Mouse (Mus musculus): ENCODE measurements around the gene Rnf216. TPM values are rescaled to one million over a fixed set of nuclear protein-coding genes. Genes with fewer than 3 reads are reported as not detected.

Gene Rnf216
- polyA plus RNA-seq, 1 experiment from 2014 or later = 28.5 TPM

- Histone ChIP-seq H3K36me3 (no peaks in the 10 kb centered on the region), H3K9me3 (replicated peaks) (no peaks in the 10 kb centered on the region), H3K4me2 (no peak overlapping the region), H3K4me3 (no peak overlapping the region), H3K4me1 (no peaks in the 10 kb centered on the region), H3K27ac (no peak overlapping the region), H3K27me3 (replicated peaks) (peaks cover 45% of the 10 kb centered on the region), H3K9ac (no peak overlapping the region)
- 61% methylated on average over 3 of the region's 3 CpGs for WGBS (ENCODE audit: insufficient replicate concordance)
- no peak for ATAC-seq
These were observed 159.2 kb downstream of the Rnf216 start for GRCm38 (mm10) chr5:142953641-142954040.

- no peak overlapping the region for H3K27ac ChIP-seq
- no peak overlapping the region for H3K9ac ChIP-seq
- H3K36me3 ChIP-seq = no peaks in the 10 kb centered on the region
- H3K4me3 ChIP-seq = no peak overlapping the region
- H3K27me3 ChIP-seq (replicated peaks) = peaks cover 15% of the 10 kb centered on the region; the same call in 1 of the 2 replicates
- no peaks in the 10 kb centered on the region for H3K9me3 ChIP-seq (replicated peaks)
- 75% methylated on average over 6 of the region's 6 CpGs for WGBS (ENCODE audit: insufficient replicate concordance)
- ATAC-seq = no peak
- no peak overlapping the region for H3K4me2 ChIP-seq
- H3K4me1 ChIP-seq = no peaks in the 10 kb centered on the region
These were observed 162.4 kb downstream of the Rnf216 start for GRCm38 (mm10) chr5:142950405-142950804.

GRCm38 (mm10) chr5:142949580-142949979 is 163.2 kb downstream of the Rnf216 start:
- WGBS (ENCODE audit: insufficient replicate concordance) = 28% methylated on average over 6 of the region's 6 CpGs
- no peaks in the 10 kb centered on the region for H3K4me1 ChIP-seq
- H3K27me3 ChIP-seq (replicated peaks) = peaks cover 15% of the 10 kb centered on the region; the same call in 1 of the 2 replicates
- H3K27ac ChIP-seq = no peak overlapping the region
- no peak overlapping the region for H3K9ac ChIP-seq
- no peak overlapping the region for H3K4me3 ChIP-seq
- ATAC-seq = no peak
- no peaks in the 10 kb centered on the region for H3K36me3 ChIP-seq
- no peak overlapping the region for H3K4me2 ChIP-seq
- H3K9me3 ChIP-seq (replicated peaks) = no peaks in the 10 kb centered on the region

GRCm38 (mm10) chr5:142947460-142947859 is 165.3 kb downstream of the Rnf216 start:
- ATAC-seq = peak; percentile 58; the same call in 1 of the 2 replicates
- Histone ChIP-seq H3K36me3 (no peaks in the 10 kb centered on the region), H3K27ac (no peak overlapping the region), H3K27me3 (replicated peaks) (peaks cover 15% of the 10 kb centered on the region; the same call in 1 of the 2 replicates), H3K4me3 (no peak overlapping the region), H3K4me2 (no peak overlapping the region), H3K9me3 (replicated peaks) (no peaks in the 10 kb centered on the region), H3K4me1 (no peaks in the 10 kb centered on the region), H3K9ac (no peak overlapping the region)
- 73% methylated on average over 7 of the region's 7 CpGs for WGBS (ENCODE audit: insufficient replicate concordance)

- Histone ChIP-seq H3K9ac (no peak overlapping the region), H3K36me3 (no peaks in the 10 kb centered on the region), H3K9me3 (replicated peaks) (no peaks in the 10 kb centered on the region), H3K27ac (no peak overlapping the region), H3K4me1 (no peaks in the 10 kb centered on the region), H3K4me2 (no peak overlapping the region), H3K27me3 (replicated peaks) (peaks cover 3% of the 10 kb centered on the region; the same call in 1 of the 2 replicates), H3K4me3 (no peak overlapping the region)
- WGBS (ENCODE audit: insufficient replicate concordance) = 52% methylated on average over 8 of the region's 8 CpGs
- no peak for ATAC-seq
These were observed 167.7 kb downstream of the Rnf216 start for GRCm38 (mm10) chr5:142944979-142945682.

Small RNAs within 50 kb of the gene (microRNA-seq; reads per million reads assigned to microRNA genes)
- gene Gm44405 = not detected

Other genes with a start within 250 kb of the Rnf216 start
- 5.8 and 6.1 TPM in 2 replicates for gene Fbxl18, start 217.6 kb downstream of the Rnf216 start, polyA plus RNA-seq (2016; fragmentation: Nextera tagmentation; extraction: Ambion mirVana)
- gene Actb, start 206.2 kb downstream of the Rnf216 start, polyA plus RNA-seq (2016; fragmentation: Nextera tagmentation; extraction: Ambion mirVana) = 7,775 and 7,997 TPM in 2 replicates
- gene Fscn1, start 152.7 kb downstream of the Rnf216 start, polyA plus RNA-seq (2016; fragmentation: Nextera tagmentation; extraction: Ambion mirVana) = 69.1 and 69.4 TPM in 2 replicates
- gene Olfr718-ps1, start 34.6 kb upstream of the Rnf216 start, polyA plus RNA-seq (2016; fragmentation: Nextera tagmentation; extraction: Ambion mirVana) = not detected in 2 replicates
- gene Rbak, start 67.8 kb upstream of the Rnf216 start, polyA plus RNA-seq (2016; fragmentation: Nextera tagmentation; extraction: Ambion mirVana) = 3.5 and 3.7 TPM in 2 replicates
- not detected in 2 replicates for gene Spdye4b, start 68.0 kb upstream of the Rnf216 start, polyA plus RNA-seq (2016; fragmentation: Nextera tagmentation; extraction: Ambion mirVana)
- not detected in 2 replicates for gene Spdye4a, start 113.9 kb upstream of the Rnf216 start, polyA plus RNA-seq (2016; fragmentation: Nextera tagmentation; extraction: Ambion mirVana)
- gene Zfp12, start 122.2 kb upstream of the Rnf216 start, polyA plus RNA-seq (2016; fragmentation: Nextera tagmentation; extraction: Ambion mirVana) = 5.5 TPM in 2 replicates
- 0.78 and 1.0 TPM in 2 replicates for gene Zfp316, start 157.0 kb upstream of the Rnf216 start, polyA plus RNA-seq (2016; fragmentation: Nextera tagmentation; extraction: Ambion mirVana)
- gene Zfp853, start 180.6 kb upstream of the Rnf216 start, polyA plus RNA-seq (2016; fragmentation: Nextera tagmentation; extraction: Ambion mirVana) = not detected in 2 replicates
- gene E130309D02Rik, start 202.4 kb upstream of the Rnf216 start, polyA plus RNA-seq (2016; fragmentation: Nextera tagmentation; extraction: Ambion mirVana) = 43.6 and 44.8 TPM in 2 replicates
- 41.9 and 42.9 TPM in 2 replicates for gene Zdhhc4, start 216.3 kb upstream of the Rnf216 start, polyA plus RNA-seq (2016; fragmentation: Nextera tagmentation; extraction: Ambion mirVana)
- 0.04 TPM in 1 of 2 replicates, not detected in the other for gene Grid2ip, start 244.3 kb upstream of the Rnf216 start, polyA plus RNA-seq (2016; fragmentation: Nextera tagmentation; extraction: Ambion mirVana)